Mouse (Mus musculus): ENCODE data around the gene Gm47985.
A peak's percentile ranks its signal among the peaks of the same experiment; 100 is the strongest.

DNA sequence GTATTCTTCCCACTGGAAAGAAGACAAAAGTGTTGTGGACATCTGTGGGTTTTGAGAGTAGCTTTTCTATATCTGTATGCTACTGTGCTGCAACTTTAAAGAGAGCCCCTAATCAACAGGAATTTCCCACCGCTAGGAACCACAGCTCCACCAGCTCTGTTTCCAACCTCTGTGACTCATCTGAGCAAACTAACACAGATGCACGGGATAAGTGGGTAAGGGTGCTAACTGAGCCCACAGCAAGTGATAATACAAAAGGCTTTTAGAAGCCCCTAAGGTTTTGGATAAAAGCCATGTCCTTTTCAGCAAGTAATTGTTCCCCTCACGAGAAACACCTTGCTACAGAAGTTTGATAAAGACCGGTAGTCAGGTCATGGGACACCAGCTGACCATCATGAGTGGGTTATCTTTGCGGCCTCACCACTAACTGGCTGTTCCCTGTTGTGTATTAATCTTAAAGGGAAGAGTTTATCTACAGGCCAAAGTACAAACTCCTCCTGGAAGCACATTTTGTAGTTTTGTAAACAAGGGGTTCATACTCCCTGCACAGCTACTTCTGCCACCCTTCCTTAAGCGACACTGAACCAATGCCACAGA is 29.2 kb upstream of the Gm47985 start:
- no peak for TF ChIP-seq CTCF (IDR thresholded peaks at IDR 0.05)
- no peak for TF ChIP-seq POLR2A (IDR thresholded peaks at IDR 0.05; ENCODE audit: insufficient read depth, low read depth, low read length)
- TF ChIP-seq EP300 (IDR thresholded peaks at IDR 0.05; ENCODE audit: insufficient read depth, low read depth, low read length), result peak; percentile 81
